Mouse (Mus musculus): Measurements from ENCODE around the gene Eif4e3.

The Eif4e3 gene

DNA sequence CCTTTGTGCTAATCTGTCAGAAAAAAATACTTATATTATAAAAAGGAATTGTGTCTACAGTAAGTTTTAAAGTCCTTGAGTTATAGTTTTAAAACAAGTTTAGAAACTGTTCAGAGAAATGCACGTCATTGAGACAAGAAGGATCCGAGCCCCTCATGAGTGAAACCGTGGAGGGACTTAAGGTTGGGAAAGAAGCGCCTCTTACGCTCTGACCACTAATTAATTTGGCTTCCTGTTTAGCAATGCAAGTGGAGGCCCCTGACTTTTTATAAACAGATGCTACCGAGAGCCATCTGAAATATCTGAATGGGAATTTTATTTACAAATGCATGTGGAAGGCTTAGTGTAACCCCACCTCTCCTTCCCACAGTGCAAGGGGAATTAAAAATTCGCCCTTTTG lies 41.3 kb downstream of the Eif4e3 start:
- no peak for DNase-seq (ENCODE audit: low spot score in 2 of 2)

DNA sequence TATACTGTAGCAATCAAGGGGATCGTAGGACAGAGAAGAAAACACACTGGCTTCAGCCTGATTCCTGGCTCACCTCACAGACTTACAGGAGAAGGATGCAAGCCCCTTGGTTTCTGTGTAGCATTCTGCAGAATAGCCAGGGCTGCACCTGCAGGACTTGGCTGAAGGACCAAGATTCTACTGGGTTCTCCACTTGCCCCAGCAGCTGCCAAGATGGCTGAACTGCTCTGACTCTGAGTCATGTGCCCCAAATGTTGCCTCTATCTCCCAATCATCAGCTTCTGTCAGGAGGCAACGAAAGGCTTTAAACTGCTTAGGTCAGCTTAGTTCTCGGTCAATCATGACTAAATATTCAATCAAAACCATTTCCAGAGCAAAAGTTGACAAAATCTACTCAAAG lies 42.0 kb downstream of the Eif4e3 start:
- DNase-seq (ENCODE audit: low spot score in 2 of 2) = no peak

DNA sequence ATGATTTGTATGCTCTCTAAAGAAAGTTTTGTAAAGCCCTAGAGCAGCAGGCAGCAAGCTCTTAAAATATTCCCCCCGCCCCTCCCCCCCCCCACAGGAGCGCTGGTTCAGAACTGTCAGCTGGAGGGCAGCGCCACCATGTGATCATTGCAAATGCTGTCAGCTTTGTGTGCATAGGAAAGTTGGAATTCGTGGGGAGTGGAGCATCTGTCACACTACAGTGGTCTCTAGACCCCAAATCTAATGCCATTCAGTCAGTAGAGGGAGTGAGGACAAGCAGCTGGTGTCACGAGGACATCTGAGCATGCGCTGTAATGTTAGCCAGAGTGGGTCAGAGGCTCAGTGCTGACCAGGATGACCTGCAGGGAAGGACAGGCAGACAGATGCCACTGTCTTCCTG lies 42.9 kb downstream of the Eif4e3 start:
- no peak for DNase-seq (ENCODE audit: low spot score in 2 of 2)

DNA sequence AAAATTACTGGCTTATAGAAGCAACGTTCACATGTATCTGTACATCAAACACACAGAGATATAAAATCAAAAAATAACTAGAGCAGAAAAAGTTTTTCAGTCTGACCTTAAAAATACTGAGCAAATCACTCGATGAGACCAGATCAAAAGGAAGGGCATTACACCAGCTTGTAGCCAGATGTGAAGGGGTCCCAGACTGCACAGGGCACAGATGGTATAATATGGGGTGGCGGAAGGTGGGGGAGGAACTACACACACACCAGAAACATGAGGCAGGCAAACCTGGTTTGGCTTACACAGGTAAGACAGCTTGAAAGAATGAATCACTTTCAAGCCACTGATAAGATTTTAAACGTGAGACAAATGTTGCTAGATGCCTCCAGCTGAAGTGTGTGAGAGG lies 45.4 kb downstream of the Eif4e3 start:
- DNase-seq (ENCODE audit: low spot score in 2 of 2) = no peak

DNA sequence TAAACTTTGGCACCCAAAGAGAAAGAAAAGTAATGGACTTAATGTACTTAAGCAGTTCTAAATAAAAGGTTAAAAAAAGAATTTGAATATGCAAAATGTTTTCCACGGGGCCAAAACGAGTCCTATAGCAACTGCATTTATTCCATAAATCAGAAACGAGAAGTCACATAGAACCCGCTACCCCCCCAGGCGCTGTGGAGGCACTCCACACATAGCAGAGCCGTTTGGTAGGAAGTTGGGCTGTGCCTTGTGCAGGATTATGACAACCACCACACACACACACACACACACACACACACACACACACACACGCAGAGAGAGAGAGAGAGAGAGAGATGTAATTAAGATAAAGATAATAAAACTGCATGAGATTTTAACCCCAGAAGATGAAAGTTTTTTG lies 46.1 kb downstream of the Eif4e3 start:
- no peak for DNase-seq (ENCODE audit: low spot score in 2 of 2)

DNA sequence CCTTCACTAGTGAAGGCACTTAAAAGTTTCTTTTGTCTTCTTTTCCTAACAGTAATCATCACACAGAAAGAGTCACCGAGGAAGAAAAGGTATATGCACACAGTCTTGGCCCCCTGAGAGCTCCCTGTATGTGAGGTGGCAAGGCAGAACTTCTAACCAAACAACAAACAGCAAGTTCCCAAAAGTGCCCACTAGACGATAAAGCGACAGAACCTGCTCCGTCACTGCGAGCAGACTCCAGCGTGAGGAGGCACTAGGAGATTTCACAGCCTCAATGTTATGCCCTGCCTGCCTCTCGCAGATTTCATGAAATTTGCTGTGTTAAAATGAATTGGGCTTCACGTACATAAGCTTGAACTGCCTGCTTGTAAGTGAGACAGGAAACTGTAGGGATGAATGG lies 46.6 kb downstream of the Eif4e3 start:
- no peak for DNase-seq (ENCODE audit: low spot score in 2 of 2)

DNA sequence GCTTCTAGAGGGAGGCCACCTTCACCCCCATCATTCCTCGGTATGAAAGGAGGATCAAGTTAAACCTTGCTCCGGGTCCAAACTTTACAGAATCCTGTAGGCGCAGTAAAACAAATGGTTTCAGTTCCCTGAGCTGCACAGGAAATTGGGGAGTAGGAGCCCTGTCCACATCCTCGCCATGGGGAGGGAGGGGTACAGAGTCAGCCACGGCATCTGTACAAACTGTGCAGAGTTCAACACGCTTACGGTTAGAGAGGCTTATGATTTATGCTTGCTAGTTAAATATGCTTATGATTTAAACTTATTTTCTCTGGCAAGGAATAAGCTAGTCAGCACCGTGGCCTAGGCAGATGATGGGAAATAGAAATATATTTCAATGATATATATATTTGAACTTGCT lies 47.1 kb downstream of the Eif4e3 start:
- no peak for DNase-seq (ENCODE audit: low spot score in 2 of 2)

DNA sequence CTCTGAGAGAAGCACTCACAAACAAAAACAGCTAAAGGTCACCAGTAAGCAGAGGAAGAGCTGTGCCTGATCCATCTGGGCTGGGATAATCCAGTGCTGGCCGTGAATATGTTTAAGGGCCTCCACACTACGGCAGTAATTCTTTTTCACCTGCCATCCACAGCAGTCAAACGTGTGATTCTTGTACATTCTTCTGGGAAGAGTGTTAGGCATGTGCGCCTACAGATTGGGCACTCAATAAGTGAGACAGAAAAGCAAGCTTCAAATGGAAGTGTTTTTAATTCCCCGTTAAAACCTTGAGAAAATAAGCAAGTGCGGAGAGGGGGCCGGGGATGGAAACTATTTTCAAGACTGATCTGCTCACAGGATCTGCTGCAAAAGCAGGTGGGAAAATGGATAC lies 48.7 kb downstream of the Eif4e3 start:
- no peak for DNase-seq (ENCODE audit: low spot score in 2 of 2)

DNA sequence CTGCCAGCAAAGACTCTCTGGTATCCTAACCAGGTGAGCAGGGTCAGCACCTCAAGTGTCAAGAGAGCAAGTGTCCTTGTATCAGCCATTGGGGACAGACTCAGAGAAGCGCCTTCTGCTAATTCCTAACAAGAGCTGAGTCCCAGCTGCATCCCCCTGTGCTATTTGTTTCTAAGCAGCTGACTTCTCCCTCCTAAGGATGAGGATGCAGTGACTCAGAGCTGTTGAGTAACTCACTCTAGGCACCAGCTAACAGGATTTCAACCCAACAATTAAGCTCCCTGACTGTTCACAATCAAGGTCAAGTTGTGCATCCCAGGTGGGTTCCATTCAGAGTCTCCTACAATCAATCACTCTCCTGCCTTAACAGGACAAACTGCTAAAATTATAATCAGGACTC lies 49.2 kb downstream of the Eif4e3 start:
- no peak for DNase-seq (ENCODE audit: low spot score in 2 of 2)

DNA sequence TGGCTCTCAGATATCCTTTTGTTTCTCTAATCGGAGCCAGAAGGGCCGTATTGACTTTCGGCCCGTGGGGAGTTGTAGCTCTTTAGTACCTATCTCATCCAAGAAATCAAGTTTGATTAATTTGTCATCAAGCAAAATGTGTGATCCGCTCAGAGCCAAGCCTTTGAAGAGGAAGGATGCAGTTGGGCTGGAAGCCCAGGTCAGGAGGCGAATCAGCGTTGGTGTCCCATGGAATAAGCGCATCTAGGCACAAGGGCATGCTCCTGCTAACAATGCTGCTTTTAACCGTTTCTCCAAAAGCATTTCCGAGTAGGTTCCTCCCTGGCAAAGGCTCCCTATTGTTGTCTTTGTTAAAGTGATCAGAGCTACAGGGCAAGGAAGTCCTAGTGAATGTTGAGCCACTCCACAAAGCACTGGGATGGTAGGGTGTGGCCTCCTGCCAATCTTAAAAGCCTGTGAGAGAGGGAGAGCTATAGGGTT lies 51.3 kb downstream of the Eif4e3 start:
- no peak for DNase-seq (ENCODE audit: low spot score in 2 of 2)

DNA sequence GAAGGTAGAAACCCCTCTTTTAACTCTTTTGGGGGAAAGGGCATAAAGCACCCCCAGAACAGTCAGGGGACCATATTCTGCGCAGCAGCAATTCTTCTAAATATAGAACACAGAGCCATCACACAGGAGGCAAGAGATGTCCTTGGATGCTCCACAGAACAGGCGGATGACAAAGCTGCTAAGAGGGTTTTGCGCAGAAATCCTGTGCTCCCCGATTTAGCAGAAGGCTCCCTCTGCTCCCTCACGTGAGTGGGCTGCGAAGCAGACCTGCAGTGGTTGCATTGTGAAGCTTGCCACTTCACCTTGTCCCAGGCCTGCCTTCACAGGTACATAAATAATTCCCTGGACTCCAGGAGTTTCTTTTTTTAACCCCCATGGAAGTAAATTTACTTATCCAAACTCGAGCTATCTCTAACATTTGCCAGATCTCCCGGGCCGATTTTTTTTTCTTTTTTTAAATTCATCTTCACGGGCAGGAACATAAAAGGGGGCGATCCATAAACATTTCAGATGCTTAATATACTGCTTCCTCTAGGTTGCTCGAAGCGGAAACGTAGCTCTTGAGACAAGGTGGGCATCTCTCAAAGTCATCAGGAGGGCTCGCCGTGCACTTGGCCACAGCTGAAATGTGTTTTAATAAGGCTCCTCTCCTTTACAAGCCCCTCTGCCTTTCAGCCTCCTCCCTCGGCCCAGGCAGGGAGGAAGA lies 51.9 kb downstream of the Eif4e3 start:
- no peak for DNase-seq (ENCODE audit: low spot score in 2 of 2)

DNA sequence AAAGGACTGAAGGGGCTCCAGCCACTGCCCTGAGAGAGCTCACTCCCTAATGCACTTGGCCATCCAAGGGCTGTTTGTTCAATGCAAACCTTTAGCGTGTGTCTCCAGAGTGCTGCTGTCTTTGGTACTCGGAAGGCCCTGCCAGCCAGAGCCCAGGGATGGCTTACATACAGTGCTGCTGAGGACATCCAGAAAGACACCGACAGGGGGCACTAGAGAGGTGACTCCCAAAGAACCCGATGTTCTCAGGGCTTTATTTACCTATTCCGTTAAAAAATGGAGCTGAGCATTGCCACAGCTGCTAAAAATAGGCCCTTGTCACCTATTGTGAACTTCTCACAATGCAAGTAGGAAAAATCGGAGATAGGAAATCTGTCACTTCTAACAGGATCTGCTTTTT lies 54.7 kb downstream of the Eif4e3 start:
- DNase-seq (ENCODE audit: low spot score in 2 of 2) = no peak

DNA sequence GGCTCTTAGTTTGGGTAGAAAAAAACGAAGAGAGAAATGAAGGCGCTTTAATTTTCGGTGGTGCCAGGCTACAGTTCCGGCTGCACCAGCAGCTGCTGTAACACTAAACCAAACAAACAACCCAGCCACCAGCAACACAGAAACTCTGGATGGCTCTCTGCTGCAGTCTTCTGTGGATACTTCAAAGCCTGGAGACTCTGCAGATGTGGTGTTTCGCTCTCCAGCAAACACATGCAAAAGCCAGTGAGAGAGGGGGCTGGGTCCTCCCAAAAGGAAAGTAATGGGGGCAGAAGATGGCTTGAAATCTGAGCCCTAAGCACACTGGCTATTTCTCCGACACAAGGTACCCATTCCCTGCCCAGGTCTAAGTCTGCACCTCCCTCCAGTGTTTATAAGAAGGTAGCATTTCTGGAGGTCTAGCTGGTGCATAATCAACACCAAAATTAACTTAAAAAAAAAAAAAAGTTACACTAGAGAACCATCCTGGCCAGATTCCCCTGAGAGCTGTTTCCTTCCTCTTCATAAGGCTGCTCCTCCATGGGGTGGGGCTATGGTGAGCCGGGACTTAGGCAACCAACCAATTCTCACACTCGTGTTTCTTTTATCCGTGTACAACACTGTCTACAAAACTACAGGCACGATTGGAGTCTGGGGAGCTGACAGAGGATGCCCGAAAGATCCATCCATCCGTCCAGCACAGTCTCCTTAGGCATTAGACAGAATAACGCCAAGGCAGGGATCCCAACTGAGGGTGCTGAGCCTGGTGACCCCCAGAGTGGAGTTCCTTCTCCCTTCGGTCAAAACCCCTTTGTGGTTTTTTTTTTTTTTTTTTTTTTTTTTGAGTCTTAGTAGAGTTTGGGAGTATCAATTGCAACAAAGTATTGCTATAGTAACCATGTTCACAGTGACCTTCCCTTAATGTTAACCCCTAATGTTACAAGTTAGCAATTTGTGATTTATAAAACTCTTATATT lies 55.8 kb downstream of the Eif4e3 start:
- DNase-seq (ENCODE audit: low spot score in 2 of 2) = no peak

DNA sequence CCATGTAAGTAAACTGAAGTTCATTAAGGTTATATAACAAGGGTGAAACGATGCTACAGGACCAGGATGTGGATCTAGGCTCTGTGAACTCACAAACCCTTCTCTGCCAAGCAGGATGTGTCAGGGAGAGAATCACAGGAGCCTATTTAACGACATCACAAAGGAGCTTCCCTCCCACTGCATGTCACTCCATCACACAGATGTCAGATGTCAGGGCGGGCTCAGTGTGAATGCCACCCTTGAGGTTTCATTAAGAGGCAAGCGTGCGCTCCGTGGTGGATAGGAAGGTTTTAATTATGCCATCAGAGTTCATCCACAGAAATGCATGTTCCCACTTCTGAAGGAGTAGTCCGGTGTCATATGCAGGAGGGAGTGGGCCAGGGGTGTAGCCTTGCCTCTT lies 60.5 kb downstream of the Eif4e3 start:
- no peak for DNase-seq (ENCODE audit: low spot score in 2 of 2)

DNA sequence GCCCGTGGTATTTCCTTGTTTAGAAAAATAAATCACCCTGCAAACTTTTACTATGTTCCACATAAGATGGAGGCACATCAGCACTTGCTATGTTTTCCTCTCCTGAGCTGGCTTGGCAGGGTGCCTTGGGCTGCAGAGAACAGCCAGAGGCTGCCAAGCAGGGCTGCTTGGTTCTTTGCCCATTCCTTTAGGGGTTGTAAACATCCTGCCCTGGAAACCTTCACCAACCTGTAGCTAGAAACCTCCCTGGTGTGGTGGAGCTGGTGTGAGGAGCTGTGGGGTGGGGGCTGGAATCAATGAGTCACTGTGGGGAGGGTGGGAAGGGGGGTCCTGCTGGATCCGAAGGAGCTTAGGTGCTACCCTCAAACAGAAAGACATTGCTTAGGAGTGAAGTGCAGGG lies 61.8 kb downstream of the Eif4e3 start:
- DNase-seq (ENCODE audit: low spot score in 2 of 2) = no peak

DNA sequence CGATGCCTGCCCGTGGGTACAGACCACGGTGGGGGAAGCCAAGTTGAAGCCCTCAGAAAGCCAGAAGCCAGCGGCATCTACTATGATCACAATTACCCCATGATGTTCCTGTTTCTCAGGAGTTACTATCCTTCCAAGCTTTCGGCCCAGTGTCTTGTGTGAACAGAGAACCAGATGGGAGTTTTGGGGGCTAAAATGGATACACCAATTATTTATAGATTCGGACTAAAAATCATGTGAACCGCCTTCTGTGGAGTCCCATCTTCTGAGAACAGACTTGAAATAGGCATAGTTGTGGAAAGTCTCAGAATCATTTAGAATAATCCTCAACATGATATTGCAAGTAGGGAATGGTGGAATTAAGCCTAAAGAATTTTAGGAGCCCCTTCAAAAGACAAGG lies 64.1 kb downstream of the Eif4e3 start:
- DNase-seq (ENCODE audit: low spot score in 2 of 2) = no peak

DNA sequence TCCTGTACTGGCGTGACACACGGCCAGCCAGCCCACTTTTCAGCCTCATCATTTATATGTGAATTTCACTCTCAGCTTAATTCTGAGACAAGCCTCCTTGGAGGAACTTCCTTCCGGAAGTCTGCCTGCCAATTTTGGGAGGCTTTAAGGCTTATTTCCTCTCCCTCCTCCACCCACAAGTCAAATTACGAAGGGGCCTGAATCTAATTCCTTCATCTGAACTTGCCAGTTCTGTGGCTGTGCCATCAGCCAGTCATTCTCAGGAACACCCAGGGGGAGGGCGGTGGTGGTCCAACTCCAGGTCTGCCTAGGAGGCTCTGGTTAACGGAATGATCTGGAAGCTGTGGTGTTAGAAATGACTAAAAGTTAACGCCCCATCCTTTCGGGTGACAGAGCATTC lies 65.7 kb downstream of the Eif4e3 start:
- no peak for DNase-seq (ENCODE audit: low spot score in 2 of 2)

DNA sequence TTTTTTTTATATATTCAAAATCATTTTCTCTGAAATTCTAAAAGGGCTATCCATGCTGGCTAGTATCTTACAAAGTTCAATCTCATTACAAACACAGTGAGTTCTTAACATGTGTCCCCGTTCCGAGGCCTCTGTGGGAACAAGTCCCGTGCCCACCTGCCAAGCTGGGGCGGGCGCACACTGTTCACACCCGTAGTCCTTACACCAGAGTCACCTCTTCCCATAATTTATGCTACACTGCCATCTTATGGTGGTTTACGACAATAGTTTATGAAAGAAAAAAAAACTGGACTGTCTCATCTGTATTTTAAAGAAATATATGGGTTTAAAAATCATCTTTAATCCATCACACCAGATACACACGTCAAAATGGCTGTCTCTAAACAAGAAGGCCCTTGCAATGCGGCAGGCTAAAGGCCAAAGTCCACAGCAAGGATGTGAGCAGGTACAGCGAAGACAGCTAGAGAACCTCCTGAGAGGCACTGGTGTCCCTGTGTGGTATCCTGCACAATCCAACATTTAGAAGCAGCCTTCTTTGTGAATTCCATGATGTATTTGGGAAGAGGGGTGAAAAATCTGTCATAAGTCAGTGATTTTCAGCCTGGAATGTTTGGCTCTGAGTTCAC lies 66.3 kb downstream of the Eif4e3 start:
- no peak for DNase-seq (ENCODE audit: low spot score in 2 of 2)

DNA sequence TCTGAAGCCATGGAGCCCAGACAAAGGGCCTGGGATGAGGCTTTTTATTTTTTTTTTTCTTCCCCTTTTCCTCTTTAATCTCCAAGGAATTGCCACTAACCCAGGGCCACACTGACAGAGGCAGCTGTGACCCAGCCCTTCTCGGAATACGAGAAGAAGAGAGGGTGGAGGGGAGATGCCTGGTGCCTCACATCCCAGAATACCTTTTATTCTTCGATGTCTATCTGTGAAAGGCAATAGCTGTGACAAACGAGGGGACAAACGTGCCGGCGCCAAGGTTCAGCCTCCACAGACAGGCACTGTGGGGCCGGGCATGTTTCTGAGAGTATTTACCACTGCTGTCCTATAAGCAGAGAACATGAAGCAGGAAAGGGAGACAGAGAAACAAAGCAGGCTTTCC lies 66.9 kb downstream of the Eif4e3 start:
- no peak for DNase-seq (ENCODE audit: low spot score in 2 of 2)

DNA sequence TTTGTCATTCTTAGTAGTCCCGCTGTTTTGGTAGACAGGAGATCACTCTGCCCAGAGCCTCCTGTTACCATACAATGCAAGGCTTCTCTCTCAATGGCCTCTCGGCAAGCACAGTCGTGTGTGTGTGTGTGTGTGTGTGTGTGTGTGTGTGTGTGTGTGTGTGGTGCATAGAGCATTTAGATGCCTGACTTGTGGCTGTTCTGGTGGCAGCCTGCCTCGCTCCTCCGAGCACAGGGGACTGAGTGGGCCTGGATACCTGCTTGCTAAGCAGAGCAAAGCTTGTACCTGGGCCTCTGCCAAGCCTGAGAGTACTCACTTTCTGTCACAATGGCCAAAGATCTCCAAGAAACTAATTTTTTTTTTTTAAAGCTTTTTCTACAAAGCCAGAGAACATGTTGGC lies 67.3 kb downstream of the Eif4e3 start:
- no peak for DNase-seq (ENCODE audit: low spot score in 2 of 2)

DNA sequence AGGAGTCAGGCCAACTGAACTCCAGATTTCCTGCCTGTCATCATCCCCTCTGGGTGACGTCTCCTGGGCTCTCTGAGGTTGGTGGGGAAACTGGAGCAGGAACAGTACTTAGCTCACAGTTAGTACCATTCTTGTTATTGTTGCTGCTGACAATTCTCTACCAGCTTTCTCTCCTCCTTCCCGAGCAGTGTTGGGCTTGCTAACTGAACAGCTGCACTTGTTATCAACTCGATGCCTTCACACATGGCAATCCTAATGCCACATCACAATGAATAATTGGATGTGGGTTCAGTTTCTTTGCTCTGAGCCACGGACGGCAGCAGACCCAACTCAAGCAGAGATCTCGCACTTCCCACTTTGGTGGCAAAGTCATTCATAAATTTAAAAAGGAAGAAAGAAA lies 89.5 kb downstream of the Eif4e3 start:
- no peak for DNase-seq (ENCODE audit: low spot score in 2 of 2)

DNA sequence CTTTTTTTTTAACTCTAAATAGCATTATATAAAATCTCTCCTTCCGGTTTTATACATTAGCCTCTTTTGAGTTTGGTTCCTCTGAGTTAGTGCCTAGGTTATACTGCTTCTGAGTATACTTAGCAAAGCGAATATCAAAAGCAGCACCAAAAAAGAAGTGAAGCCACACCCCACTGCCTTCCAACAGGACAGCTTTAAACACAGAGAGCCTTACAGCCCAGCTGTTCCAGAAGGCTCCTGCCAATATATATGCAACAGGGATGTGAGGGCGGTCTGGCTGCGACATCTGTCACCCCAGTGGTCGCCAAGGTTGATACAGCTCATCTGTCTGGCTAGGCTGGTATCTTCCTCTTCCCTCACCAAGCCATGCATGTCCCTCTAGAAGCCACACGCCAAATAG lies 90.9 kb downstream of the Eif4e3 start:
- DNase-seq (ENCODE audit: low spot score in 2 of 2) = no peak

All from spleen, postnatal 14 days (tissue).